Mouse (Mus musculus): ENCODE measurements at regions not wholly inside any gene's neighbourhood (a gene's known extent, or its start where the extent isn't known, plus 50 kb on each side); places are given as distances from the start of the nearest gene placed in this dataset.

- no peak overlapping the region for H3K4me3 ChIP-seq (replicated peaks; ENCODE audit: low read length)
- H3K9me3 ChIP-seq (ENCODE audit: low read length): peaks cover 18% of the 10 kb centered on the region
- no peaks in the 10 kb centered on the region; the same call in 1 of the 2 replicates for H3K27me3 ChIP-seq (ENCODE audit: insufficient read depth, low read length)
- TF ChIP-seq CTCF (conservative IDR thresholded peaks at IDR 0.05; ENCODE audit: low read length): no peak
- no peak for TF ChIP-seq POU5F1 (IDR thresholded peaks at IDR 0.05; ENCODE audit: borderline replicate concordance, low read length)
- no peak for TF ChIP-seq NANOG (IDR thresholded peaks at IDR 0.05; ENCODE audit: borderline replicate concordance, low read length)
- no peaks in the 10 kb centered on the region for H3K4me1 ChIP-seq (replicated peaks; ENCODE audit: low read depth, low read length)
- no peaks in the 10 kb centered on the region for H3K36me3 ChIP-seq (ENCODE audit: insufficient read depth, low read length)
These were observed 80.0 kb upstream of the Rbms3 start for GRCm38 (mm10) chr9:117709677-117710076.

- TF ChIP-seq POU5F1 (IDR thresholded peaks at IDR 0.05; ENCODE audit: borderline replicate concordance, low read length) (no peak), NANOG (IDR thresholded peaks at IDR 0.05; ENCODE audit: borderline replicate concordance, low read length) (no peak), CTCF (conservative IDR thresholded peaks at IDR 0.05; ENCODE audit: low read length) (no peak)
These were observed 63.3 kb upstream of the Rbms3 start for GRCm38 (mm10) chr9:117693001-117693400.

GRCm38 (mm10) chr9:117692486-117692885 is 62.8 kb upstream of the Rbms3 start:
- H3K9me3 ChIP-seq (ENCODE audit: low read length): peaks cover 12% of the 10 kb centered on the region; the same call in 1 of the 2 replicates
- H3K36me3 ChIP-seq (ENCODE audit: insufficient read depth, low read length): no peaks in the 10 kb centered on the region
- no peaks in the 10 kb centered on the region for H3K4me1 ChIP-seq (replicated peaks; ENCODE audit: low read depth, low read length)
- TF ChIP-seq NANOG (IDR thresholded peaks at IDR 0.05; ENCODE audit: borderline replicate concordance, low read length) (no peak), CTCF (conservative IDR thresholded peaks at IDR 0.05; ENCODE audit: low read length) (no peak), POU5F1 (IDR thresholded peaks at IDR 0.05; ENCODE audit: borderline replicate concordance, low read length) (no peak)
- H3K27me3 ChIP-seq (ENCODE audit: insufficient read depth, low read length): no peaks in the 10 kb centered on the region
- H3K4me3 ChIP-seq (replicated peaks; ENCODE audit: low read length): no peak overlapping the region

More at GRCm38 (mm10) chr9:117693001-117693400, 63.3 kb upstream of the Rbms3 start:
- H3K9me3 ChIP-seq (ENCODE audit: low read length): peaks cover 12% of the 10 kb centered on the region; the same call in 1 of the 2 replicates
- no peaks in the 10 kb centered on the region for H3K36me3 ChIP-seq (ENCODE audit: insufficient read depth, low read length)
- no peaks in the 10 kb centered on the region for H3K27me3 ChIP-seq (ENCODE audit: insufficient read depth, low read length)
- H3K4me1 ChIP-seq (replicated peaks; ENCODE audit: low read depth, low read length): no peaks in the 10 kb centered on the region
- H3K4me3 ChIP-seq (replicated peaks; ENCODE audit: low read length): no peak overlapping the region

- Histone ChIP-seq H3K4me1 (replicated peaks; ENCODE audit: low read depth, low read length) (no peaks in the 10 kb centered on the region), H3K4me3 (replicated peaks; ENCODE audit: low read length) (no peak overlapping the region), H3K36me3 (ENCODE audit: insufficient read depth, low read length) (no peaks in the 10 kb centered on the region), H3K27me3 (ENCODE audit: insufficient read depth, low read length) (no peaks in the 10 kb centered on the region), H3K9me3 (ENCODE audit: low read length) (peaks cover 12% of the 10 kb centered on the region; the same call in 1 of the 2 replicates)
- TF ChIP-seq CTCF (conservative IDR thresholded peaks at IDR 0.05; ENCODE audit: low read length): no peak
- TF ChIP-seq POU5F1 (IDR thresholded peaks at IDR 0.05; ENCODE audit: borderline replicate concordance, low read length): no peak
- no peak for TF ChIP-seq NANOG (IDR thresholded peaks at IDR 0.05; ENCODE audit: borderline replicate concordance, low read length)
These were observed 60.2 kb upstream of the Rbms3 start for GRCm38 (mm10) chr9:117689946-117690345.

Data from E14TG2a.4 (cell line).